Mouse (Mus musculus) kidney, embryonic 16.5 days (tissue): ENCODE measurements at regions not wholly inside any gene's neighbourhood (a gene's known extent, or its start where the extent isn't known, plus 50 kb on each side); places are given as distances from the start of the nearest gene placed in this dataset. TPM values are rescaled to one million over a fixed set of nuclear protein-coding genes. Genes with fewer than 3 reads are reported as not detected.
"Not testable (repeated sequence)": the region's sequence is repeated elsewhere in the genome, so short reads cannot be mapped to it uniquely, and the experiment has no call there.

ENCODE experiments used
- ATAC-seq: fragments of 200-750 bp; cut with Nextera tagmentation; 2 replicates; pipeline ENCODE4 v1.8.0; 2017; ENCODE audit warnings: moderate TSS enrichment; ENCODE audit not compliant: low FRiP score, low TSS enrichment
- H3K27ac ChIP-seq: fragments of 300-500 bp; sonication (generic); 2 replicates; pipeline ENCODE4 v1.5.1; 2014; ENCODE audit warnings: low read length
- H3K27me3 ChIP-seq: fragments of 300-500 bp; sonication (generic); 2 replicates; pipeline ENCODE4 v1.6.1; 2014; ENCODE audit warnings: low read length, control low read depth, mixed read lengths; ENCODE audit not compliant: insufficient read depth
- H3K36me3 ChIP-seq: fragments of 300-500 bp; sonication (generic); 2 replicates; pipeline ENCODE4 v1.6.1; 2014; ENCODE audit warnings: low read length, control low read depth, mixed read lengths; ENCODE audit not compliant: insufficient read depth
- H3K4me1 ChIP-seq: fragments of 300-500 bp; sonication (generic); 2 replicates; pipeline ENCODE4 v1.6.1; 2014; ENCODE audit warnings: low read length, control low read depth, mixed read lengths; ENCODE audit not compliant: insufficient read depth
- H3K4me2 ChIP-seq: fragments of 300-500 bp; sonication (generic); replicated peaks from 2 replicates; pipeline ENCODE4 v1.6.1; 2014; ENCODE audit warnings: low read depth, low read length
- H3K4me3 ChIP-seq: fragments of 300-500 bp; sonication (generic); 2 replicates; pipeline ENCODE4 v1.5.1; 2014; ENCODE audit warnings: mild to moderate bottlenecking, low read length
- H3K9ac ChIP-seq: fragments of 300-500 bp; sonication (generic); replicated peaks from 2 replicates; pipeline ENCODE4 v1.6.1; 2014; ENCODE audit warnings: low read length
- H3K9me3 ChIP-seq: fragments of 300-500 bp; sonication (generic); 2 replicates; pipeline ENCODE4 v1.6.1; 2016; ENCODE audit warnings: low read length, control low read depth
- WGBS: fragments of 180-500 bp; shearing (Covaris S2); extraction: QIAGEN DNeasy Blood & Tissue Kit; methylation state at CpG from one replicate; pipeline ENCODE4 v1.1.7; 2014; 5-methylcytosine and 5-hydroxymethylcytosine counted together
- microRNA-seq: library from miRNA; unstranded; fragments of <30 nt; microRNA quantifications from one replicate; pipeline ENCODE4, GENCODE M21; 2016

DNA sequence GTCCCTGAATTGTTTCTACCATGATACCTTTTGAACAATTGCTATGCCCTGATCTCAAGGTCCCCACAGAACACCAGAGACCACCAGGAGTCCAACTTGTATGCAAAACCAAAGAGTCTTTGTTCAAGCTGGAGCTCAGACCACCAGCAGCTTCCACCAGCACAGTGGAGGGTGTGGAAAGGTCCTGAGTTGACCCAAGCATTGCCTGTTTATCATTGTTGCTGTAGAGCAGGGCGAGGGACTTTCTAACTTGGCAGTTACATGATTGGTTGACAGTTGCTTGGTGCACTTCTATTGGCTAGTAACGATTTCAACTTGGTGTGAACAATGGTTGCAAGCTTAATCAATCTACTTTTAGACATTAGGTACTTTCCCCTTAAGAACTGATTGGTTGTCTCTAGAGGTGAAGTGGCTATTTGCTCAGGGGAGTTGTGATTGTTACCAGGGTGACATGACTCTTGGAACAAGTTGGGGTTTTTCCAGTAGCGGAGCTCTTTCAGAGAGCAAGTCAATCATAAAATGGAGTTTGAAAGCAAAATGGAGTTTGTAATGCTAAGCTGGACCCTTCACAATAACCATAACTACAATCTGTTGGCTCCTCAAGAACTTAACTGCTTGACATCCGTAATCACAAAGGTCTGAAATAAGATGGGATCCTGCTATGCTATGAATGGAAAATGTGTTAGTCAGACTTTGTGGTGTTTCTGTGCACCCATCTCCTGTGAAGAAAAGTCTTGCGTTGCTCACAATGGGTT is 91.3 kb upstream of the Btbd11 start:
- Histone ChIP-seq H3K4me1 (no peaks in the 10 kb centered on the region), H3K9me3 (no peaks in the 10 kb centered on the region), H3K36me3 (no peaks in the 10 kb centered on the region), H3K4me3 (no peak overlapping the region), H3K27ac (no peak overlapping the region), H3K4me2 (no peak overlapping the region), H3K9ac (no peak overlapping the region), H3K27me3 (no peaks in the 10 kb centered on the region)
- ATAC-seq: no peak
- WGBS: 89% methylated on average over 5 of the region's 5 CpGs

DNA sequence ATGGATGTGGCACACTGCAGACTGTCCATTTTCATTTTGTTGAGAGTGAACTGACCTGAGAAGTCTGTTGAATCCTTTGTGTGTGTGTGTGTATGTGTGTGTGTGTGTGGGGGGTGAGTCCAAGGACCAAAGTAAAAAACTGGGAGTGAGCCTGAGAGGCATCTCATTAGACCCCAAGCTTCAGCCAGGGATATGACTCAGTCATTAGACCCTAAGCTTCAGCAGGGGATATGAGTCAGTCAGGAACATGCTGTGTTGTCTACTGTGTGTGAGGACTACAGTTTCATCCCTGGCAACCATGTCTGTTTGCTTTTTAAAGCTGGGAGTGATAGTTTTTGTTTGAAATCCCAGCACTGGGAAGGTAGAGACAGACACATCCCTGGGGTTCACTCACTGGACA is 74.8 kb upstream of the Btbd11 start:
- no peak for ATAC-seq
- no peak overlapping the region for H3K9ac ChIP-seq
- no peaks in the 10 kb centered on the region for H3K36me3 ChIP-seq
- H3K4me1 ChIP-seq: no peaks in the 10 kb centered on the region
- H3K9me3 ChIP-seq: no peaks in the 10 kb centered on the region
- H3K4me3 ChIP-seq: no peak overlapping the region
- H3K27ac ChIP-seq: no peak overlapping the region
- H3K4me2 ChIP-seq: no peak overlapping the region
- H3K27me3 ChIP-seq: no peaks in the 10 kb centered on the region

DNA sequence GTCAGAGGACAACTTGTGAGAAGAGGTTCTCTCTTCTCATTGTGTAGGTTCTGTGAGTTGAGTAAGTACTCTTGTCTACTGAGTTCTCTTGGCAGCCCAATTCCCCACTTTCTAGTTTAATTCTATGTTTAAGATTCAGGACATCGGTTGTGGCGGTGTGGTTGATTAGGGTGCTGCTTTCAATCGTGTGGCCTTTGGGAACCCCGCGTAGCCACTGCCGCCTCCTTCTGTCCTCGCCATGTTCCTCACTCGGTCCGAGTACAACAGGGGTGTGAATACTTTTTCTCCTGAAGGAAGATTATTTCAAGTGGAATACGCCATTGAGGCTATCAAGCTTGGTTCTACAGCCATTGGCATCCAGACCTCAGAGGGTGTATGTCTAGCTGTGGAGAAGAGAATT is 73.3 kb upstream of the Btbd11 start:
- not testable (repeated sequence) for H3K9me3 ChIP-seq, H3K4me3 ChIP-seq, H3K27ac ChIP-seq, H3K4me1 ChIP-seq, H3K27me3 ChIP-seq, H3K9ac ChIP-seq, ATAC-seq, H3K36me3 ChIP-seq, H3K4me2 ChIP-seq
- WGBS: 95% methylated on average over 10 of the region's 10 CpGs

DNA sequence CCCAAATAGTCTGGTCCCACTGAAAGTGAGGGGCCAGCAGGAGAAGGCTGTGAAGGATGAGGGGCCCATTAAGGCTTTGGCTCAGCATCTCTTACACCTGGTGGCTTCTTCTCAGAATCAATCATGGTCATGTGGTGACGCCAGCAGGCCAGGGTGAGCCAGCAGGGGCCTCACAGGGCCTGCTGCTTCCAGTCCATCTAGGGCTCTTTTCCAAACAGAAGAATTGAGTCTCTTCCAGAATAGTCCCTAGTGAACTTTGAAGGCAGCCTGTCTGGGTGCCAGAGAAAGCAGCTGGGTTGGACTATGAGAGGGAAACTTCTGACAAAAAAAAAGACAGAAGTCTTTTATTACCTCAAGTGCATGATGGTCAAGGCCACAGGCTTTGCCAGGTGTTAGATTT is 65.6 kb upstream of the Btbd11 start:
- no peaks in the 10 kb centered on the region for H3K27me3 ChIP-seq
- no peaks in the 10 kb centered on the region for H3K36me3 ChIP-seq
- no peaks in the 10 kb centered on the region for H3K9me3 ChIP-seq
- no peak for ATAC-seq
- no peak overlapping the region for H3K4me3 ChIP-seq
- H3K9ac ChIP-seq: no peak overlapping the region
- WGBS: 85% methylated on average over 1 of the region's 1 CpGs
- H3K4me1 ChIP-seq: peaks cover 6% of the 10 kb centered on the region; the same call in 1 of the 2 replicates
- H3K27ac ChIP-seq: no peak overlapping the region
- H3K4me2 ChIP-seq: no peak overlapping the region

DNA sequence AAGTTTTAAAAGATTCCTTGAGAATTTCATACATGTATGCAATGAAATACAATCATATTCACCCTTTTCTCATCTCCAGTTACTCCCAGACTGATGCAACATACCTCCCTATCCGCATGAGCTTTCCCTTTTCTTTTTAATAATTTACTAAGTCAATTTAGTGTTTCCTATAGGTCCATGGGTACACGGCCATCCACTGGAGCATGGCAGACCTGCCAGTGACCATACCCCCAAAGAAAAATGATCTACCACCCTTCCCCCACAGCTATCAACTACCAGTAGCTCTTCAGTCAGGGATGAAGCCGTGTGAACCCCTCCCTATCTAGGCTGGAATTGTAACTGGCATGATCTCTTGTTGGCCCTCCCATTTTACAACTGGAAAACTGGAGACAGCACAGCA is 64.3 kb upstream of the Btbd11 start:
- H3K4me2 ChIP-seq: no peak overlapping the region
- H3K36me3 ChIP-seq: no peaks in the 10 kb centered on the region
- no peaks in the 10 kb centered on the region for H3K27me3 ChIP-seq
- ATAC-seq: peak; percentile 77
- 0 out of 2 replicates have a peak overlapping the region, but pooled peaks have one; percentile 36 for H3K27ac ChIP-seq
- H3K4me1 ChIP-seq: peaks cover 6% of the 10 kb centered on the region; the same call in 1 of the 2 replicates
- no peak overlapping the region for H3K9ac ChIP-seq
- no peak overlapping the region for H3K4me3 ChIP-seq
- 41% methylated on average over 3 of the region's 3 CpGs for WGBS
- H3K9me3 ChIP-seq: no peaks in the 10 kb centered on the region

DNA sequence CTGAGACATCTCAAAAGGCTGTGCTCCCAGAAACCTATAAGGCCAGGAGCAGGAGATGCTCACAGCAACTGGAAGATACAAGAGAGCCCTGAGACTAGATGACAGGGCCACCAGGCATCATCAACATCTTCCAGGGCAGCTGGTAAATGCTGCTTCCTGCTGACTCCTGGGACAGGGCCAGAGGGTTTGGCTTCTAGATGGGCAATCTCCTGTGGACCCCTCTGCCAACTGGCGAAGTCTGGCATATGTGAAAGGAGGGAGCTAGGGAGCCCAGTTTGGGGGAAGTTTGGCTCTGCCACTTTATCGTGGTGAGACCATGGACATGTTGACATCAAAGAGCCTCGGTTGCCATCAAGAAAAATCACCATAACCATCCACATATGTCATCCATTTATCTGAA is 57.2 kb upstream of the Btbd11 start:
- Histone ChIP-seq H3K27me3 (no peaks in the 10 kb centered on the region), H3K4me3 (no peak overlapping the region), H3K4me2 (no peak overlapping the region), H3K27ac (no peak overlapping the region), H3K36me3 (no peaks in the 10 kb centered on the region), H3K4me1 (no peaks in the 10 kb centered on the region), H3K9ac (no peak overlapping the region), H3K9me3 (no peaks in the 10 kb centered on the region)
- WGBS: 95% methylated on average over 3 of the region's 3 CpGs
- ATAC-seq: no peak

DNA sequence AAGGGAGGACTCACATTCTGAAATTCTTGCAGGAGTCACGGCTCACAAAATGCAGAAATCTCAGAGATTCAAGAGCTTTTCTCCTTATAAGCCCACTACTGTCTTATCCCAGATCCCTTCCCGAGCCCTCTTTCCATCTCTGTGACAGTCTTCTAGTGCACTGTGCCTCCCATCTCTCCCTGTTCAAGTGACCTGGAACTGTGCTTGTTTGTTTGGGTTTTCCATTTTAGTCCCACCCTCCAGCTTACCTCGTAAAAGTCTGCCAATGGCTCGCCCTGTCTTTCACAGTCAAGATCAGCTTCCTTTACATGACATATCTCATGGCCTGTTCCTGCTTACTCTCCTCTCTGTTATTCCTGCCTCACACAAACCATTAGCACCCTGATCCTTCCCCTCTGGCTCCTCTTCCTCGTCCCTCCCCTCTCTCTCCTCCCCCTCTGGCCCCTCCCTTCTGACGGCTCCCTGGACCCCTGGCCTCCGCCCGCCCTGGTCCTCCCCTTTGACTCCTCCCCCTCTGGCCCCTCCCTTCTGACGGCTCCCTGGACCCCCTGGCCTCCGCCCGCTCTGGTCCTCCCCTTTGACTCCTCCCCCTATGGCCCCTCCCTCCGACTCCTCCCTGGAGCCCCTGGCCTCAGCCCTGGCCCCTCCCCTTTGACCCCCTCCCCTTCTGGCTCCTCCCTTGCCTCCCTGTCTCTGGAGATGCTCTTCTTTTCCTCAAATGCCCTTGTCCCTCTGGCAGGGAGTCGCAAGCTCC is 55.5 kb upstream of the Btbd11 start:
- no peaks in the 10 kb centered on the region for H3K9me3 ChIP-seq
- 12% methylated on average over 13 of the region's 13 CpGs for WGBS
- H3K4me3 ChIP-seq: 0 out of 2 replicates have a peak overlapping the region, but pooled peaks have one; percentile 4

More for the DNA sequence above, 55.5 kb upstream of the Btbd11 start:
- Histone ChIP-seq H3K36me3 (no peaks in the 10 kb centered on the region), H3K9ac (no peak overlapping the region), H3K4me1 (no peaks in the 10 kb centered on the region), H3K27me3 (no peaks in the 10 kb centered on the region), H3K27ac (no peak overlapping the region), H3K4me2 (peak overlapping the region; percentile 32)
- peak; percentile 78 for ATAC-seq

Small RNA genes lying in the stretch of these regions (microRNA-seq; reads per million reads assigned to microRNA genes)
- not detected for gene Gm27392
